Mouse (Mus musculus) small intestine, adult 2 months (tissue): ENCODE results near the gene Haghl. TPM values are rescaled to one million over a fixed set of nuclear protein-coding genes. Genes with fewer than 3 reads are reported as not detected.

ENCODE experiments used
- H3K27ac ChIP-seq: fragments of 200-500 bp; 2 replicates; pipeline ENCODE4 v1.5.1; 2012; ENCODE audit warnings: low read depth, low read length, control low read depth, inconsistent platforms; ENCODE audit not compliant: insufficient read depth
- H3K27me3 ChIP-seq: fragments of 200-500 bp; 2 replicates; pipeline ENCODE4 v1.6.1; 2012; ENCODE audit warnings: mild to moderate bottlenecking, moderate library complexity, low read length, inconsistent platforms; ENCODE audit not compliant: control insufficient read depth, insufficient read depth
- H3K36me3 ChIP-seq: fragments of 200-500 bp; 2 replicates; pipeline ENCODE4 v1.6.1; 2012; ENCODE audit warnings: mild to moderate bottlenecking, low read length, control low read depth, inconsistent platforms; ENCODE audit not compliant: control insufficient read depth, insufficient read depth
- H3K4me1 ChIP-seq: fragments of 200-500 bp; 2 replicates; pipeline ENCODE4 v1.6.1; 2012; ENCODE audit warnings: low read length, inconsistent platforms, mixed read lengths; ENCODE audit not compliant: control insufficient read depth, insufficient read depth, insufficient read length
- H3K4me3 ChIP-seq: fragments of 200-500 bp; 2 replicates; pipeline ENCODE4 v1.5.1; 2012; ENCODE audit warnings: low read depth, mild to moderate bottlenecking, control low read depth, inconsistent platforms, low read length, moderate library complexity
- CTCF ChIP-seq: fragments of 200-500 bp; IDR thresholded peaks from 2 replicates; pipeline ENCODE4 v1.5.1; 2012; ENCODE audit warnings: low read depth, mild to moderate bottlenecking, control low read depth, inconsistent platforms, low read length, moderate library complexity, mixed read lengths; ENCODE audit not compliant: insufficient replicate concordance, insufficient read length; ENCODE audit errors: extremely low read depth
- POLR2A ChIP-seq: fragments of 200-500 bp; IDR thresholded peaks from 2 replicates; pipeline ENCODE4 v1.6.1; 2012; ENCODE audit warnings: low read depth, mild to moderate bottlenecking, control low read depth, inconsistent platforms, low read length, moderate library complexity
- WGBS: fragments of 180-500 bp; shearing (Covaris S2); methylation state at CpG from one replicate; pipeline ENCODE4 v1.1.7; 2018; 5-methylcytosine and 5-hydroxymethylcytosine counted together
- polyA plus RNA-seq: library from polyadenylated mRNA; depleted of rRNA; stranded (reverse); fragments of >200 nt; gene quantifications from 2 replicates; pipeline ENCODE4 v1.2.3, GENCODE M21; 2012

Gene Haghl
- polyA plus RNA-seq, 1 experiment: 25.0 TPM

DNA sequence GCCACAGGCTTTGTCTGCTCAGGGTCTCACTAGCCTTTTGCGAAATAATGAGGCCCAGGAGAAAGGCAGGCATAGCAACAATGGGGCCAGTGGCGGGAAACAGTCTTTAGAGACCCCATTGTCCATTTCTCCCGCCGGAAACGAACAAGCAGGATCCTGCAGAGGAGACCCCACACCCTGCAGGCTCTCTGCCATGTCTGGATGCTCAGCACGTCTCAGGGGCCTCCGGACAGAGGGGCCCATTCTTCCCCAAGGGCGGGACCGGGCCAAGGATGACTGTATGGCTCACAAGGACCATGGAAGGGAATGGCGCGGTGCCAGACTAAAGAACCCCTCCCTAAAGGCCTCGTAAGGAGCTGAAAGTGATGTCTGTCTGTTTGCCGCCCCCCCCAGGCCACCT lies 8.7 kb upstream of the Haghl start:
- WGBS: 85% methylated on average over 13 of the region's 13 CpGs
- Histone ChIP-seq H3K4me1 (peaks cover 18% of the 10 kb centered on the region), H3K4me3 (no peak overlapping the region), H3K36me3 (peaks cover 3% of the 10 kb centered on the region; the same call in 1 of the 2 replicates), H3K27me3 (no peaks in the 10 kb centered on the region), H3K27ac (no peak overlapping the region)
- TF ChIP-seq POLR2A (no peak), CTCF (no peak)

DNA sequence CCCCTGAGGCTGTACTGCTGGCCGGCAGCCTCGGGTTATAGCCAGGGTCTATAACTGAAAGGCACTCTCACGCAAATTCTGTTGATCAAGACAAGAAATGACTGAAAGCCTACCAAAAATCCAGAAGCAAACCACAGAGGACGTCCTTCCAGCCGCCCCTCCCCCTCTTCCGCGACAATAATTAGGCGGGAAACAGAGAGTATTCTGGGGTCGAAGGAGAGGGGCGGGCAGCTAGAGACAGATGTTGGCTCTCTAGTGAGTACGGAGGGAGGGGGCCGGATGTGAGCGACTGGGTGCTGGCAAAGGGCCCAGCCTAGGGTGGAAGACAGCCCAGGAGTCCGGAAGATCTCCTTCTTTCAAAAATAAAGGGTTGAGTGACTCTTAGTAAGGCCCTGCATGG lies 7.1 kb upstream of the Haghl start, which contains the start of gene Fam173a:
Fam173a (minus strand) TSS at position 287 of the 400 bp plus-strand sequence.
- no peaks in the 10 kb centered on the region for H3K27me3 ChIP-seq
- TF ChIP-seq CTCF (peak; percentile 10; the same call in 1 of the 2 replicates), POLR2A (no peak)
- H3K36me3 ChIP-seq: peaks cover 3% of the 10 kb centered on the region
- 0% methylated on average over 14 of the region's 14 CpGs for WGBS
- peak within 1 kb of the TSS; percentile 91 for H3K4me3 ChIP-seq
- H3K4me1 ChIP-seq: peaks cover 18% of the 10 kb centered on the region
- H3K27ac ChIP-seq: peak within 1 kb of the TSS; percentile 94

DNA sequence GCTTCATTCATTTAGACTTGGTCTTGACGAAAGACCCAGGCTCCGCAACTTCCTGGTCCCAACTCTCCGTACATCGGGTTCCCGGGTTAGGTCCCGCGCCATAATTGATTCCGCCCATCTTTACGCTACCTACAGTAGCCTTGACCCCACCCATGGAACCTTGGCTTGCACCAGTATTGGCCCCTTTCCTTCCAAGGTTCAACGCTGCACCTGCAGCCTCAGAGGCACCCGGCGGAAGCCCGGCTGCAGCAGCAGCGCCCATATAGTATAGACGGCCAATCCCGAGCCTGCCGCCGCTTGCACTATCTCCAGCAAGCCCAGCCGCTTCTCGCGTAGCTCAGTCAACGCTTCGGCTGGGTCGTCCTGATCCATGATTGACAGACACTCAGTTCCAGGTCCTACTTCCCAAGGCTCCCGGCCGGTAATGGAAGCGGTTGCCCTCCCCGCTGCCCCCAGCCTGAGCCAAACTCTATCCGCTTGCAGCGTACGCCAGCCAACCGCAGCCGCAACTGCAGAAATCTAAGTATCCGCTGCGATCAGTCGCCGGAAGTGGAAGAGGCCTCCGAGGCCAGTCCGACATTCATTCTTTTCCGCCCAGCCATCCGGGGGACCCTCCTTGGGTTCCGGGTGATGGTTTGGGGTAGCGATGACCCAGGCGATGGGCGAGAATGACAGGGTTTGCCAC lies 6.5 kb upstream of the Haghl start:
- WGBS: under 1% methylated on average over 45 of the region's 45 CpGs
- Histone ChIP-seq H3K27me3 (no peaks in the 10 kb centered on the region), H3K27ac (peak overlapping the region; percentile 94), H3K4me1 (peaks cover 18% of the 10 kb centered on the region), H3K4me3 (peak overlapping the region; percentile 91), H3K36me3 (peaks cover 3% of the 10 kb centered on the region)
- TF ChIP-seq POLR2A: peak; percentile 59; the same call in 1 of the 2 replicates
- no peak for TF ChIP-seq CTCF

- Histone ChIP-seq H3K4me3 (peak overlapping the region; percentile 91), H3K36me3 (peaks cover 3% of the 10 kb centered on the region), H3K4me1 (peaks cover 16% of the 10 kb centered on the region), H3K27ac (peak overlapping the region; percentile 94), H3K27me3 (no peaks in the 10 kb centered on the region)
- TF ChIP-seq CTCF: no peak
- TF ChIP-seq POLR2A: no peak
- 14% methylated on average over 19 of the region's 19 CpGs for WGBS
These were observed 5.9 kb upstream of the Haghl start for GRCm38 (mm10) chr17:25791320-25791842.

DNA sequence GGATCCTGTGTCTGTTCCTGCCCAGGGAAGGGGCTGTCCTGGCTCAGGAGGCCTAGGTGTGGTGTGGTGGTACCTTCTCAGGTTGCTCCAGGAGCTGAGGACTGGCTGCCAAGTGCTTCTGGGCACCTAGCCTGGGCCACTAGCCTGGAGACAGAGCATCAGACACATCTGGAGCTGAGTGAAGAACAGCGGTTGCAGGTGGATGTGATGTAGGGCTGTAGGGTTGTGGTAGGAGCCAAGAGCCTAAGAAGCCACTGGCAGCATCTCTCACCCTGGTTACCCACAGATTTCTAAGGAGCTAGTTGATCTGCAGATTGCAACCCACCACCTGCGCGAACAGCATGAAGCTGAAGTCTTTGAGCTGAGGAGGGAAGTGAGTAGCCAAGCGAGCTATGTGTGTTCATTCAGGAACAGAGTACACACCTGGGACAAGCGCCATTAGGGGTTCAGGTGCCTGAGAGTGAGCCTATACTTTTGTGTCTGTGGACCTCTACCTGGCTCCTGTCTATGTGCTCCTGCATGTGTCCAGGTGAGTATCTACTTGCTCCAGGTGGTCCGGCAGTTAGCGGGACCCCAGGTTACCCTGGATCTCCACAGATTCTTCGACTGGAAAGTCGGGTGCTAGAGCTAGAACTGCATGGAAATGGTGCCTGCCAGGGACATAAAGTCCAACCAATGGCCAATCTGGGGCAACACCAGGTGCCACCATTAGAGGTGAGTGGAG lies 1.5 kb upstream of the Haghl start:
- H3K4me3 ChIP-seq: no peak overlapping the region
- 89% methylated on average over 9 of the region's 9 CpGs for WGBS
- peaks cover 8% of the 10 kb centered on the region for H3K4me1 ChIP-seq
- no peak overlapping the region for H3K27ac ChIP-seq
- H3K27me3 ChIP-seq: no peaks in the 10 kb centered on the region
- peaks cover 7% of the 10 kb centered on the region for H3K36me3 ChIP-seq
- TF ChIP-seq CTCF (no peak), POLR2A (no peak)

DNA sequence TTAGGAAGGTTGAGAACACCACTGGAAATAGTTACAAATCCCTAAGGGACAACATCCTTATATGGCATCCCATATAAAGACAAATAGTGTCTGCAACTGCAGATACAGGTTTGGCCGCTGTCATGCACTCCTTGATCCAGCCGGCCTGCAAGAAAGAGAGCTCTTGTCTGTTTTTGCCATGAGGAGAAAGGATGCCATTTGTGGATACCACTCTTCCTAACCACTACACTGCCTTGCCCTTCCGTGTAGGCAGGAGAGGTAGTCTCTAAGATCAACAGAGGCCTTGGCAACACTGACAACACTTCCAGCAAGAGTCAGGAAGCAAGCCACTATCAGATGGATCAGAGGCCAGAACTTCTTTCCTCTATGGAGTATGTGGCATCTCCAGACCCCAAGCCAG lies 807 bp upstream of the Haghl start, which contains the start of gene Ccdc78:
Ccdc78 (plus strand) TSS at position 301 of the 400 bp plus-strand sequence.
- TF ChIP-seq POLR2A (no peak), CTCF (no peak)
- Histone ChIP-seq H3K4me3 (peak within 1 kb of the TSS; percentile 67), H3K4me1 (peaks cover 5% of the 10 kb centered on the region), H3K36me3 (peaks cover 12% of the 10 kb centered on the region), H3K27me3 (no peaks in the 10 kb centered on the region), H3K27ac (no peak within 1 kb of the TSS)
- 76% methylated on average over 3 of the region's 3 CpGs for WGBS
